Comparison of ENCODE assay signal across 25 mouse cellular contexts in genomic region chr17:8421517-8421916, GRCm38 (mm10). TPM values are rescaled to one million over a fixed set of nuclear protein-coding genes. Genes with fewer than 3 reads are reported as not detected.
DNase-seq lines count a peak whose midpoint lies in the region; ATAC-seq and TF ChIP-seq lines count a peak whose summit lies in the region.
"Had no signal": no experiment of that assay in that cellular context is flagged by ENCODE, and none has a peak within 500 bp of the region (broad histone marks: within the 10 kb centered on the region; RNA-seq: fewer than 3 reads in every experiment).

No protein-coding gene starts in this region.

- peaks cover 0 to 10% of the 10 kb centered on the region in 2 experiments; a peak in 3 of 4 replicates for H3K4me1 ChIP-seq in MEL (ENCODE audit: control insufficient read depth in 1 of 2, insufficient read depth in 2 of 2, low read length in 2 of 2)
- H3K4me1 ChIP-seq: embryonic facial prominence, embryonic 10.5 days; forebrain, embryonic 13.5 days; hindbrain, embryonic 10.5 days had no signal

- H3K79me2 ChIP-seq in MEL (ENCODE audit: control insufficient read depth, insufficient read depth, low read length, poor library complexity), result no peaks in the 10 kb centered on the region

- 0 out of 2 replicates have a peak overlapping the region, but pooled peaks have one; percentile 5 for H3K27ac ChIP-seq in MEL (ENCODE audit: control insufficient read depth, low read depth, low read length)
- H3K27ac ChIP-seq: embryonic facial prominence, embryonic 10.5 days; forebrain, embryonic 13.5 days; gastrocnemius, adult 2 months; heart, embryonic 10.5 days; heart, embryonic 15.5 days; hindbrain, embryonic 10.5 days; hindbrain, embryonic 14.5 days had no signal

- TF ChIP-seq CTCF in MEL (IDR thresholded peaks at IDR 0.05 in 2 of 3, conservative IDR thresholded peaks at IDR 0.05 in 1 of 3; ENCODE audit: control insufficient read depth in 1 of 3, insufficient read depth in 1 of 3, low read depth in 2 of 3, low read length in 3 of 3, poor library complexity in 1 of 3, severe bottlenecking in 1 of 3), result no peak

- H3K27me3 ChIP-seq in MEL (ENCODE audit: control insufficient read depth in 1 of 2, insufficient read depth in 2 of 2, low read length in 2 of 2), result no peaks in the 10 kb centered on the region; a peak in 1 of 4 replicates

- TF ChIP-seq EP300 in MEL (IDR thresholded peaks at IDR 0.05; ENCODE audit: low read depth in 1 of 2, low read length in 2 of 2), result peak in 1 of 2 experiments; percentile 25; a peak in 1 of 4 replicates

- peak; percentile 90 for ATAC-seq in common myeloid progenitor, adult 5-6 weeks (replicated peaks; ENCODE audit: low read depth, poor library complexity, severe bottlenecking)
- 0 out of 2 replicates have a peak, but pooled peaks have one; percentile 35 for ATAC-seq in megakaryocyte, adult 5-6 weeks (ENCODE audit: poor library complexity, severe bottlenecking)
- ATAC-seq: forebrain, embryonic 13.5 days; forebrain, postnatal 0 days; intestine, embryonic 16.5 days; Patski had no signal

- peak overlapping the region; percentile 6; the same call in 1 of the 2 replicates for H3K9ac ChIP-seq in MEL (ENCODE audit: control insufficient read depth, low read depth, low read length, poor library complexity, severe bottlenecking)
- H3K9ac ChIP-seq: forebrain, embryonic 13.5 days; forebrain, postnatal 0 days; heart, embryonic 15.5 days; hindbrain, embryonic 14.5 days had no signal

- H3K4me3 ChIP-seq in MEL (ENCODE audit: control insufficient read depth in 1 of 2, insufficient read depth in 1 of 2, low read depth in 2 of 2, low read length in 2 of 2), result peak overlapping the region; percentile 7 to 33; a peak in 1 of 4 replicates
- H3K4me3 ChIP-seq: embryonic facial prominence, embryonic 10.5 days; forebrain, embryonic 13.5 days; gastrocnemius, adult 2 months; heart, embryonic 10.5 days; heart, embryonic 15.5 days; hindbrain, embryonic 10.5 days had no signal

- DNase-seq in MEL (ENCODE audit: low read depth, low spot score), result peak; percentile 71
- DNase-seq in thymus, postnatal 25 days, result no peak
- DNase-seq in frontal cortex, postnatal 36 days (ENCODE audit: low spot score in 2 of 2), result no peak
- no peak for DNase-seq in kidney, adult 18-20 months
- DNase-seq: adrenal gland, adult 2 months; B cell, adult 2 months; cerebellum, adult 11-12 months; cerebellum, adult 9-10 months; cerebellum, postnatal 25 days; forebrain, postnatal 0 days; gastrocnemius, adult 2 months; gastrocnemius, postnatal 25 days; heart, adult 11 months; heart, postnatal 14 days had no signal

- H3K36me3 ChIP-seq in MEL (ENCODE audit: control insufficient read depth in 1 of 2, insufficient read depth in 2 of 2, low read length in 2 of 2), result no peaks in the 10 kb centered on the region
- H3K36me3 ChIP-seq: embryonic facial prominence, embryonic 10.5 days; heart, embryonic 10.5 days; heart, embryonic 15.5 days; hindbrain, embryonic 10.5 days had no signal

- no peak for TF ChIP-seq RAD21 in MEL (IDR thresholded peaks at IDR 0.05; ENCODE audit: low read depth, low read length)

- no peaks in the 10 kb centered on the region for H3K9me3 ChIP-seq in MEL (replicated peaks; ENCODE audit: insufficient read depth, low read length)
- H3K9me3 ChIP-seq: embryonic facial prominence, embryonic 10.5 days; forebrain, embryonic 13.5 days; heart, embryonic 10.5 days; heart, embryonic 15.5 days; hindbrain, embryonic 10.5 days had no signal

- no peak for TF ChIP-seq POLR2A in MEL (IDR thresholded peaks at IDR 0.05; ENCODE audit: control insufficient read depth in 1 of 2, insufficient read depth in 1 of 2, low read depth in 1 of 2, low read length in 2 of 2, poor library complexity in 1 of 2)

TF ChIP-seq in MEL, 35 proteins besides CTCF, POLR2A, EP300 and RAD21:
- peak; percentile 25; the same call in 1 of the 2 replicates for TF ChIP-seq NELFE (IDR thresholded peaks at IDR 0.05; ENCODE audit: low read depth, low read length)
- TF ChIP-seq UBTF (IDR thresholded peaks at IDR 0.05; ENCODE audit: borderline replicate concordance, insufficient read depth, low read depth, low read length), result no peak
- 0 out of 2 replicates have a peak, but pooled peaks have one; percentile 23 for TF ChIP-seq MXI1 (IDR thresholded peaks at IDR 0.05; ENCODE audit: low read depth, low read length)
- peak; percentile 87 for TF ChIP-seq USF1 (IDR thresholded peaks at IDR 0.05; ENCODE audit: low read depth, low read length)
- 0 out of 4 replicates have a peak, but pooled peaks have one; percentile 18 to 34 for TF ChIP-seq USF2 (IDR thresholded peaks at IDR 0.05; ENCODE audit: borderline replicate concordance in 1 of 2, insufficient read depth in 1 of 2, low read depth in 1 of 2, low read length in 2 of 2)
- peak; percentile 61 for TF ChIP-seq MAX (IDR thresholded peaks at IDR 0.05; ENCODE audit: low read length)
- no peak for TF ChIP-seq GATA1 (IDR thresholded peaks at IDR 0.05; ENCODE audit: low read depth, low read length)
- TF ChIP-seq BHLHE40 (IDR thresholded peaks at IDR 0.05; ENCODE audit: borderline replicate concordance, low read depth, low read length), result peak; percentile 62; the same call in 1 of the 2 replicates

RNA-seq across cellular contexts. Expression of gene T, which starts 12.7 kb away (rescaled TPM):
- not detected in 2 replicates for total RNA-seq in MEL (2012; rRNA removed)
- polyA plus RNA-seq in MEL (2012; ENCODE audit: insufficient read depth in 1 of 2, insufficient read length in 2 of 2, low read depth in 1 of 2, low replicate concordance in 2 of 2, missing spikeins in 1 of 2), result not detected
- not detected in 2 replicates for total RNA-seq in common myeloid progenitor, adult 5-6 weeks (2017)
- not detected in 2 replicates for total RNA-seq in megakaryocyte, adult 5-6 weeks (2015)
- not detected in 2 replicates for total RNA-seq in megakaryocyte, adult 5-6 weeks (2017)
- total RNA-seq: adrenal gland, adult 2 months; adrenal gland, postnatal 4 days; gastrocnemius, adult 2 months; gastrocnemius, postnatal 25 days; heart, postnatal 14 days had no signal
- polyA plus RNA-seq: Patski had no signal
